Mouse (Mus musculus) forebrain, embryonic 11.5 days (tissue): ENCODE results near the gene Ldb3. TPM values are rescaled to one million over a fixed set of nuclear protein-coding genes. Genes with fewer than 3 reads are reported as not detected.

Source experiments
- ATAC-seq: fragments of 200-750 bp; cut with Nextera tagmentation; replicated peaks from 2 replicates; pipeline ENCODE4 v1.8.0; 2017; ENCODE audit warnings: moderate TSS enrichment; ENCODE audit not compliant: low FRiP score
- DNase-seq: peaks from one replicate; pipeline ENCODE4 v3.0.0-alpha.2; 2017; ENCODE audit warnings: low spot score
- H3K27ac ChIP-seq: fragments of 300-500 bp; sonication (generic); 2 replicates; pipeline ENCODE4 v1.5.1; 2014; ENCODE audit warnings: low read depth, low read length
- H3K27me3 ChIP-seq: fragments of 300-500 bp; sonication (generic); 2 replicates; pipeline ENCODE4 v1.6.1; 2014; ENCODE audit warnings: mild to moderate bottlenecking, low read length, mixed read lengths; ENCODE audit not compliant: control insufficient read depth, insufficient read depth
- H3K36me3 ChIP-seq: fragments of 300-500 bp; sonication (generic); 2 replicates; pipeline ENCODE4 v1.6.1; 2014; ENCODE audit warnings: mild to moderate bottlenecking, low read length, moderate library complexity, mixed read lengths; ENCODE audit not compliant: control insufficient read depth, insufficient read depth
- H3K4me1 ChIP-seq: fragments of 300-500 bp; sonication (generic); replicated peaks from 2 replicates; pipeline ENCODE4 v1.6.1; 2014; ENCODE audit warnings: low read length, mixed read lengths; ENCODE audit not compliant: control insufficient read depth, insufficient read depth
- H3K4me2 ChIP-seq: fragments of 300-500 bp; sonication (generic); 2 replicates; pipeline ENCODE4 v1.6.1; 2014; ENCODE audit warnings: low read depth, mild to moderate bottlenecking, low read length, moderate library complexity, mixed read lengths; ENCODE audit not compliant: severe bottlenecking
- H3K4me3 ChIP-seq: fragments of 300-500 bp; sonication (generic); 2 replicates; pipeline ENCODE4 v1.5.1; 2014; ENCODE audit warnings: low read depth, low read length
- H3K9ac ChIP-seq: fragments of 300-500 bp; sonication (generic); 2 replicates; pipeline ENCODE4 v1.6.1; 2014; ENCODE audit warnings: low read length
- H3K9me3 ChIP-seq: fragments of 300-500 bp; sonication (generic); 2 replicates; pipeline ENCODE4 v1.6.1; 2016; ENCODE audit warnings: low read length, mixed read lengths; ENCODE audit not compliant: control insufficient read depth
- WGBS: fragments of 180-500 bp; shearing (Covaris S2); extraction: QIAGEN DNeasy Blood & Tissue Kit; methylation state at CpG from one replicate; pipeline ENCODE4 v1.1.7; 2014; 5-methylcytosine and 5-hydroxymethylcytosine counted together
- polyA plus RNA-seq: library from polyadenylated mRNA; unstranded; fragments of >200 nt; fragmentation: Nextera tagmentation; extraction: Ambion mirVana; gene quantifications from 2 replicates; pipeline ENCODE4 v1.2.1, GENCODE M21; 2014

The Ldb3 gene
- polyA plus RNA-seq, 1 experiment from 2014 or later = not detected

DNA sequence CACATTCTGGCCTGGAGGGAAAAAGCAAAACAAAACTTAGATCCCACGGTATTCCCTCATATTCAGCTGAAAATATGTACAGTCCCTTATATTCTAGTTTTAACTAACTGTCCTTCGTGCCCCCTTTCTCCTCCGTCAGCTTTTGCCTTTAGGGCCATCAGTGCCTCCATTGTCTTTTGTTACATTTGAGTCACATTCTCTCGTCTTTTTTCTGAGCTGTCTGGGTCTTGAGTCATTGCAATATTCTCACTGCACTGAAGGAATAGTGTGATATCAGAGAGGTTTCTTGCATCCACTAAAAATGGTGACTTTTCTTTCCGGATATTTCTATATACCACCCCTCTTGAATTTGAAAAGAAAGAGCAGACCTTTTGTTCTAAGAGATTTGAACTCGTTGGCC is 84.7 kb downstream of the Ldb3 start:
- no peak for ATAC-seq
- H3K9me3 ChIP-seq = no peaks in the 10 kb centered on the region
- no peaks in the 10 kb centered on the region for H3K27me3 ChIP-seq
- 37% methylated on average over 6 of the region's 6 CpGs for WGBS
- H3K4me1 ChIP-seq = peaks cover 13% of the 10 kb centered on the region
- H3K27ac ChIP-seq = no peak overlapping the region
- H3K9ac ChIP-seq = peak overlapping the region; percentile 21; the same call in 1 of the 2 replicates
- DNase-seq = no peak
- H3K4me2 ChIP-seq = peak overlapping the region; percentile 72; the same call in 1 of the 2 replicates
- H3K36me3 ChIP-seq = no peaks in the 10 kb centered on the region
- H3K4me3 ChIP-seq = no peak overlapping the region

DNA sequence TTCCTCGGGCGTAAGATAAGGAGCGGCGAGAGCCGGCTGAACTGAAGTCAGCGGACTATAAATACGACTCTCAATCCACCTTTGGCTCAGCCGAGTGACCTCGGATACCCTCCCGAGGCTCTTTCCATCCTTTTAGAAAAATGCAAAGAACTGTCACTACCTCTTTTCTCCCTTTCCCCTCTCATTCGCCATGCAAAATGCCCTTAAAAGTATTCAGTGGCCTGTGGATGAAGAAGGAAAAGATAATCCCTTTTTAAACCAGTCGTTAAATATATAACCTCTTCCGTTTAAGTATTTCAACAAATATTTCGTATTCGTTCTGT is 85.2 kb downstream of the Ldb3 start, which contains the start of gene Bmpr1a:
TSS of gene Bmpr1a (minus strand) at position 17 of the 323 bp plus-strand sequence.
- no peaks in the 10 kb centered on the region for H3K27me3 ChIP-seq

DNA sequence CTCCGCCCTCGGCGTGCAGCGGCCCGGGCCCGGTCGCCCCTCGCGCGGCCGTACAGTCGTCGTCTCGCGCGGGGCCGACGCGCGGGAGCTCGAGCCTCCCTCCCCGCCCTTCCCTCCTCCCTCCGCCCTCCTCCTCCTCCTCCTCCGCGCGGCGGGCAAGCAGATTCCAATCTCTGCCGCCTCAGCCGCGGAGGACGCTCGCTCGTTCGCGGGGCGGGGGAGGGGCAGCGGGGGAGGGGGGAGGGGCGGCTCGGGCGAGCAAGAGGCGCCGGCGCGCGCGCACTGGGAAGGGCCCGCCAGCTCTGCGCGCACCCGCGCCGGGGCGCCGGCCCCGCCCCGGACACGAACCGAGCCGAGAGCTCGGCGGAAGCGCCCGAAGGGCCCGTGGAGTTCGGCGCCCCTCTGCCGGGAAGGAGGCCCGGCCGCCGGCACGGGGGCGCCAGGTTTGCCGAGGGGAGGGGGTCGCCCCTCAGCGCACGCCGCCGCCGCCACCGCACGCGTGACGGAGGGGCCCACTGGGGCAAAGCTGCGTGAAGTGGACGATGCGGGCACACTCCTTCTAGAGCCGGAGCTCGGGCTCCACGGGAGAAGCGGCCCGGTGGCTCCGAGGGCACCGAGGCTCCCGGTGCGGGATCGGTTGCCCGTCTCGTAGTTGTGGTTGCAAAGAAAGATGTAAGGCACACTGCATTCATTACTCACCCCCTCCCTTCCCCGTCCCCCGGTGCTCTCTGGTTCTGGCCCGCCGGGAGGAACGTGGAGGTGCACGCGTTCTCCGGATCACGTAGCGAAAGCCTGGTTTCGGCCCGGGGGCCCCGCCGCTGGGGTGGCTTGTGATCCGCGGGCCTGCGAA is 85.8 kb downstream of the Ldb3 start:
- ATAC-seq = peak; percentile 92
- peaks cover 8% of the 10 kb centered on the region; the same call in 1 of the 2 replicates for H3K4me1 ChIP-seq
- peak; percentile 97 for DNase-seq
- no peaks in the 10 kb centered on the region for H3K9me3 ChIP-seq
- peak overlapping the region; percentile 90 for H3K27ac ChIP-seq
- no peaks in the 10 kb centered on the region for H3K36me3 ChIP-seq
- WGBS = under 1% methylated on average over 84 of the region's 115 CpGs
- peak overlapping the region; percentile 72 for H3K4me2 ChIP-seq
- peak overlapping the region; percentile 91 for H3K4me3 ChIP-seq
- H3K27me3 ChIP-seq = no peaks in the 10 kb centered on the region
- H3K9ac ChIP-seq = peak overlapping the region; percentile 99

More for the DNA sequence above, 85.2 kb downstream of the Ldb3 start, which contains the start of gene Bmpr1a:
- H3K4me1 ChIP-seq = peaks cover 11% of the 10 kb centered on the region
- DNase-seq = no peak
- H3K36me3 ChIP-seq = no peaks in the 10 kb centered on the region
- H3K9ac ChIP-seq = peak within 1 kb of the TSS; percentile 99
- ATAC-seq = no peak
- 9% methylated on average over 15 of the region's 15 CpGs for WGBS
- peak within 1 kb of the TSS; percentile 91 for H3K4me3 ChIP-seq
- no peaks in the 10 kb centered on the region for H3K9me3 ChIP-seq
- peak within 1 kb of the TSS; percentile 90 for H3K27ac ChIP-seq
- peak within 1 kb of the TSS; percentile 72 for H3K4me2 ChIP-seq

DNA sequence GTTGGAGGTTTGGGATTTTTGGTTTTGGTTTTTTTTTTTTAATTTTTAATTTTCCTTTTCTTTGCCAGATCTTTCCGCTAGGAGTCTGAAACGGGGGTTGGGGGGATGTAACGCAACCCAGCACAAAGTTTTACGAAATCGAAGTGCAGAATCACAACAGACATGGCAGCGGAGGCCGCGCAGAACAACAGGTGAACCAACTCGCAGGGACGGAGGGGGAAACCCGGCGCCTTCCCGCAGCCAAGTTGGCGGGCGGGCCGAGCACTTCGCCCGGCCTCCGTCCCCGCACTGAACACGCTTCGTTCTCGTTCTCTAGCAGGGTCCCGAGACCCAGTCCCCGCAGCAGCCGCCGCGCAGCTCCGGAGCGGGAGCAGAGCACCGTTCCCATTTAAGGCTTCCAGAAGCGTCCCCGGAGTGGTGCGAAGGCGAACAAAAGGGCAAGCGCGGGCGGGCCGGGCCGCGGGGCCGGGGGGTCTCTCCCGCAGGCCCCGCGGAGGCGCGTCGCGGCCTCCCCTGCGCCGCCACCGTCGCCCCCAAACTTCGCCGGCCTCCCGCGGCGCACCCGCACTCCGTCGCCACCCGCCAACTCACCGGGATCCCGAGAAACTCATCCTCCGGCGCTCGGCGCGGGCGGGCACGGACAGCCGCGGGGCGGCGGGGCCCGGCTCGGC is 86.5 kb downstream of the Ldb3 start:
- H3K4me1 ChIP-seq = peaks cover 8% of the 10 kb centered on the region; the same call in 1 of the 2 replicates

DNA sequence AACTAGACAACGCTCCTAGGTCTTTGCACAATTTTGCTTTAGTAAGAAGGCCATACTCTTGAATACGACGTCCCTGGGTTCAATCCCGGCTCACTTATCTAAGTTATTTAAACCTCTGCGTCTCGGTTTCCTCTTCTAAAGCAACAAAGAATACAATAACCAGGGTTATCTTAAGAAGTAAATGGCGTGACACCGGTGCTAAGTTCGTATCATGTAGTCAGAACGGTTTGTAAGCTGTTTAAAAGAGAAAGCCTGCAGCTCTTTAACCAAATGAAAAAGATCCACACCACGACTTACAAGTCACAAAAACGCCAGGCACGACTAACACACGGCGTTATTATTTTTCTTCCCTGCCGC is 87.1 kb downstream of the Ldb3 start:
- H3K4me1 ChIP-seq = peaks cover 8% of the 10 kb centered on the region; the same call in 1 of the 2 replicates
- ATAC-seq = no peak
- H3K27me3 ChIP-seq = no peaks in the 10 kb centered on the region
- peak overlapping the region; percentile 99 for H3K9ac ChIP-seq
- H3K4me2 ChIP-seq = peak overlapping the region; percentile 72
- whole genome bisulfite sequencing = under 1% methylated on average over 16 of the region's 16 CpGs
- no peaks in the 10 kb centered on the region for H3K9me3 ChIP-seq
- DNase-seq = no peak
- H3K36me3 ChIP-seq = no peaks in the 10 kb centered on the region
- H3K4me3 ChIP-seq = peak overlapping the region; percentile 91
- peak overlapping the region; percentile 90; the same call in 1 of the 2 replicates for H3K27ac ChIP-seq

More for the DNA sequence above, 86.5 kb downstream of the Ldb3 start:
- H3K27ac ChIP-seq = peak overlapping the region; percentile 90
- no peaks in the 10 kb centered on the region for H3K36me3 ChIP-seq
- DNase-seq = peak; percentile 80
- H3K4me2 ChIP-seq = peak overlapping the region; percentile 72
- peak overlapping the region; percentile 91 for H3K4me3 ChIP-seq
- no peaks in the 10 kb centered on the region for H3K9me3 ChIP-seq
- under 1% methylated on average over 65 of the region's 77 CpGs for WGBS
- ATAC-seq = peak; percentile 55
- peak overlapping the region; percentile 99 for H3K9ac ChIP-seq
- no peaks in the 10 kb centered on the region for H3K27me3 ChIP-seq

DNA sequence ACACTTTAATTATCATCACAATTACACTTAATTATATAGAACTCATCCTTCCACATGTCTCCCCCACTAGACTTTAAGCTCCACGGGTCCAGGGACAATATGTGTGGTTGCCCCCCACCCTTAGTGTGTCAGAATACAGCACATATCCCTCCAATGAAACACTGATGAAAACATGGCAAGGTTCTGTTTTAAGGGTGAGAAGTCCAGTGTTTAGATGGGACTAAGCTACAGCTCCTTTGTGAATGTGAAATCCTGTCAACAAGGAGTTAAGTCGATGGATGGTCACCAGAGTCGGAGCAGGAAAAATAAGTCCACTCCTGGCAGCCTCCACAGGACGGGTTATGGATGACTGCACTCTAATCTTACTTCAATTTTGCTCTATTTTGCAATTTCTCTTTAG is 88.2 kb downstream of the Ldb3 start:
- H3K9me3 ChIP-seq = no peaks in the 10 kb centered on the region
- peaks cover 8% of the 10 kb centered on the region; the same call in 1 of the 2 replicates for H3K4me1 ChIP-seq
- peak overlapping the region; percentile 72 for H3K4me2 ChIP-seq
- no peak for ATAC-seq
- WGBS = 4% methylated on average over 4 of the region's 4 CpGs
- H3K27me3 ChIP-seq = no peaks in the 10 kb centered on the region
- no peaks in the 10 kb centered on the region for H3K36me3 ChIP-seq
- H3K9ac ChIP-seq = no peak overlapping the region
- no peak for DNase-seq
- H3K27ac ChIP-seq = no peak overlapping the region
- H3K4me3 ChIP-seq = peak overlapping the region; percentile 91

DNA sequence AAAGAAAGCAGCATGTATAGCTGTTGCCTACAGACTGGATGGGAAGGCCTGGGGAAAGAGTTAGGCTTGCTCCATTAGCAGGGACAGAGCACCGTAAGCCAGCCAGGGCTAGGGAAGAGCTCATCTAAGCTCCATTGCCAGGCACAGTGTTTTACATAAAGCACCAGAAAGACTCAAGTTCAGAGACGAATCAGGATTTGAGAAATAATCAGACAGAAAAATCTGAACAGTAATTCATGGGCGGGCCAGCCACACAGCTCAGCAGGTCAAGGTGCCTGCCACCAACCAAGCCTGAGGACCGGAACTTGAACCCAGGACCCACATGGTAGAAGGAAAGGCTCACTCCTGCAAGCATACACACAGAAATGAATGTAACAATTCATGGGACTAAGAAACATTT is 88.8 kb downstream of the Ldb3 start:
- H3K4me2 ChIP-seq = no peak overlapping the region; the same call in 1 of the 2 replicates
- no peak overlapping the region for H3K4me3 ChIP-seq
- no peak overlapping the region for H3K27ac ChIP-seq
- DNase-seq = no peak
- no peak overlapping the region for H3K9ac ChIP-seq
- no peaks in the 10 kb centered on the region for H3K9me3 ChIP-seq
- H3K27me3 ChIP-seq = no peaks in the 10 kb centered on the region
- ATAC-seq = no peak
- H3K36me3 ChIP-seq = no peaks in the 10 kb centered on the region
- WGBS = 64% methylated on average over 4 of the region's 4 CpGs
- peaks cover 8% of the 10 kb centered on the region; the same call in 1 of the 2 replicates for H3K4me1 ChIP-seq

DNA sequence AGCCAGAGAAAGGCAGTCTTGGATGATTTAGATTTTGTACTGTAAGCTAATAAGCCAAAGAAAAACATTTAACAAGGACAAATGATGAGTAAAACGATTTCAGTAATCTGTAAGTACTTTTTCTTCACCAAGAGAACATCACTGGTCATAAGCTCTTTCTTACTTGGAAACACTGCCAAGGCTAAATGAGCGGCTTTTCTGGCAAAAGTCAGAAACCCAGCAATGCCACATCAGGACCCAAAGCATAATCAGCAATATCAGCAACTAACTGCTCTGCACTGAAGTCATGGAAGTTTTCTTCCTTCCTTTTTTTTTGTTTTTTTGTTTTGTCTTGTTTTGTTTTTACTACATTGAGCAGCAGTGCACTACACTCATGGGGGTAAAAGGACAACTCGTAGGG is 91.1 kb downstream of the Ldb3 start:
- Histone ChIP-seq H3K27ac (no peak overlapping the region), H3K4me1 (0 out of 2 replicates have a peak, but pooled peaks cover 6% of the 10 kb centered on the region), H3K4me3 (no peak overlapping the region), H3K27me3 (no peaks in the 10 kb centered on the region), H3K36me3 (no peaks in the 10 kb centered on the region), H3K9ac (no peak overlapping the region), H3K4me2 (no peak overlapping the region), H3K9me3 (no peaks in the 10 kb centered on the region)
- ATAC-seq (no peak), DNase-seq (no peak)
- WGBS = 85% methylated on average over 3 of the region's 3 CpGs
